Mouse (Mus musculus) urinary bladder, postnatal 0 days (tissue): ENCODE measurements around the gene Srf. TPM values are rescaled to one million over a fixed set of nuclear protein-coding genes. Genes with fewer than 3 reads are reported as not detected.

ENCODE experiments used
- microRNA-seq: library from miRNA; unstranded; fragments of <30 nt; microRNA quantifications from one replicate; pipeline ENCODE4, GENCODE M21; 2016
- polyA plus RNA-seq: library from polyadenylated mRNA; unstranded; fragments of >200 nt; fragmentation: Nextera tagmentation; extraction: Ambion mirVana; gene quantifications from 2 replicates; pipeline ENCODE4 v1.2.1, GENCODE M21; 2015

Gene Srf
- polyA plus RNA-seq, result 7.7 and 8.4 TPM in 2 replicates

DNA sequence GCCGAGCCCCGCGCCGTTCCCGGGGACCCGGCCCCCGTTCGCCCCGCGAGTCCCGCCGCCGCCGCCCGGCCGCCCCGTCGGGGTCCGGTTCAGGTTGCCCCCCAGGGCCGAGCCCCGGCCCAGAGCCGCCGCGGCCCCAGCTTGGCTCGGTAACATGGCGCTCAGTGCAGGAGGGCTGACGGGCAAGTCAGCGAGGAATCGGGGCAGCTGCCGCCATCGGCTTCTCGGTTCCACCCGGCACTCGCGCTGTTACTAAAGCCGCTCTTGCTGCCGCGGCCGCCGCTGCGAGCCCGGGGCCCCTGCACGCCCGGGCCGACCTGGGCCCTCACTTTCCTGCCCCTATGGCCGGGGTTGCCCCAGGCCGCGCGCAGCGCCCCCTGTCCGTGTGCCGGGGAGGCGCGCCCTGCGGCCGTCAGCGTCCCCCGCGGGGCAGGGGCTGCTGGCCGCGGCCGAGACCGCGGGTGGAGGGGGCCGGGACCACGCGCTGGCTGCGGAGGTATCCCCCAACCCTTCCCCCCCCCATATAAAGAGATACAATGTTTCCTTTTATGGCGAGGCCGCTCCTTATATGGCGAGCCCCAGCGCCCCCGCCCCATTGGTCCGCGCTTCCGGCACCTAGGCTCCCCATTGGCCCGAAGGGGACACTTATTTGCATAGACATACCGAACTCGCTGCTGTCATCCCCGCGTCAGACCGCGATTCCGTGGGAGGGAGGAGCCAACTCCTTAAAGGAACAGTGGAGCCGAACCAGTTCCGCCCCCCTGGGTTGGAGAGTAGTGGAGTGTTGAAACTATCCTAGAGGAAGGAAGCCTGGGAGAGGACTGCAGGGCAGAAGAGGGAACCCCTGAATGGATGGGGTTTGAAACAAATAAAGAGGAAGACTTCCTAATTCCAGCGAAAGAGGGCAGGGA is at the start of gene Srf:
Gene Srf, minus strand, starts transcription at position 503 of the 911 bp plus-strand sequence.

DNA sequence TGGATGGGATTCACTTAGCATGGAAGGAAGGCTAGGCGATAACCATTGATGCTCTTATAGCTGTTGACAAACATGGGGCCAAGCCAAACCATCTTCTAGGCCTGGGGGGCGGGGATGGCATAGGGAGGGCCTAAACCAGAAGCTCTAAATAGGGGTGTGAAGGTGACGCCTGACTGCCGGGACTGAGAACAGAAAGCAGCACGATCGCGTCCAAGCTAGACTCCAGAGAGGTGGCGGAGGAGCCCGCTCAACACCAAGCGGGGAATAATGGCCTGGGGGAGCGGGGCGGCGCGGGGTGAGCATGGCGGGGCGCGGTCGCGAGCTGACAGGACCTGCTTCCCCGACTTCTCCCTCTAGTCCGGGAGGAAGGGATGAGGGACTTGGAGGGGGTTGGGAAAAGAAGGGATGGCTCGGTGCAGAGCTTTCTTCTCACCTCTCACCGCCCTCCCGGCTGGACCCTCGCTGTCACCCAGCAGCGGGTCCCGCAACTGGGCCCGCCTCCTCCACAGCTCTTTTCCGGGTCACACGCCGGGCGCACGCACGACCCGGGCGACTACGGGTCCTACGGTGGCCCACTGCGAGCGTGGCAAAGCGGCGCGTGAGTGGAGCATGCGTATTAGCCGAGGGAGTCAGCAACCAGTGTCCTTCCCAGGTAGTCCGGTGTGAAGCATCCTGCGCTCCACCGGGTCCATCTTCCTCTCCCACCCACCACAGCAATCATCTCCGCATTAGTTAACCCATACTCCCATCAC is 10.0 kb downstream of the Srf start, which contains the start of gene Cul9:
Gene Cul9, minus strand, starts transcription at position 576 of the 752 bp plus-strand sequence.

Small RNAs within 50 kb of the gene (microRNA-seq; reads per million reads assigned to microRNA genes)
- gene Mir6976, result 1.9 reads per million

Other genes starting within 250 kb of the Srf start
- gene Abcc10, start 227.8 kb downstream of the Srf start, polyA plus RNA-seq, result 3.4 and 4.0 TPM in 2 replicates
- gene Zfp318, start 172.4 kb downstream of the Srf start, polyA plus RNA-seq, result 5.7 and 6.6 TPM in 2 replicates
- not detected in 2 replicates for gene Crip3, start 127.2 kb downstream of the Srf start, polyA plus RNA-seq
- gene Slc22a7, start 117.7 kb downstream of the Srf start, polyA plus RNA-seq, result not detected in 2 replicates
- gene Ttbk1, start 68.5 kb downstream of the Srf start, polyA plus RNA-seq, result 0.02 TPM in 2 replicates
- gene Dnph1, start 59.5 kb downstream of the Srf start, polyA plus RNA-seq, result 17.5 and 18.0 TPM in 2 replicates
- 3.2 and 4.5 TPM in 2 replicates for gene Cul9, start 9.8 kb downstream of the Srf start, polyA plus RNA-seq
- gene Ptk7, start 73.3 kb upstream of the Srf start, polyA plus RNA-seq, result 26.9 and 28.3 TPM in 2 replicates
- 14.2 and 15.2 TPM in 2 replicates for gene Klc4, start 89.8 kb upstream of the Srf start, polyA plus RNA-seq
- gene Mrpl2, start 90.1 kb upstream of the Srf start, polyA plus RNA-seq, result 76.6 and 80.1 TPM in 2 replicates
- 17.8 and 18.7 TPM in 2 replicates for gene Cul7, start 94.2 kb upstream of the Srf start, polyA plus RNA-seq
- 39.3 and 42.2 TPM in 2 replicates for gene Rrp36, start 118.2 kb upstream of the Srf start, polyA plus RNA-seq
- gene Mea1, start 122.6 kb upstream of the Srf start, polyA plus RNA-seq, result 99.7 and 109 TPM in 2 replicates
- gene Klhdc3, start 124.7 kb upstream of the Srf start, polyA plus RNA-seq, result 70.2 and 74.5 TPM in 2 replicates
- 27.8 and 31.4 TPM in 2 replicates for gene Ppp2r5d, start 148.9 kb upstream of the Srf start, polyA plus RNA-seq
- 8.9 and 11.1 TPM in 2 replicates for gene Pex6, start 155.3 kb upstream of the Srf start, polyA plus RNA-seq
- 2.0 and 2.2 TPM in 2 replicates for gene Gnmt, start 173.0 kb upstream of the Srf start, polyA plus RNA-seq
- 37.6 and 38.0 TPM in 2 replicates for gene Cnpy3, start 196.0 kb upstream of the Srf start, polyA plus RNA-seq
- gene Ptcra, start 207.5 kb upstream of the Srf start, polyA plus RNA-seq, result 0.13 TPM in 1 of 2 replicates, not detected in the other
- 90.4 and 99.9 TPM in 2 replicates for gene 2310039H08Rik, start 216.5 kb upstream of the Srf start, polyA plus RNA-seq
- 74.4 and 94.0 TPM in 2 replicates for gene Rpl7l1, start 226.5 kb upstream of the Srf start, polyA plus RNA-seq